ENCODE assay signal across 26 mouse cellular contexts in genomic region chr9:106119075-106119474, GRCm38 (mm10). TPM values are rescaled to one million over a fixed set of nuclear protein-coding genes. Genes with fewer than 3 reads are reported as not detected.
DNase-seq lines count a peak whose midpoint lies in the region; ATAC-seq and TF ChIP-seq lines count a peak whose summit lies in the region.
"Had no signal": no experiment of that assay in that cellular context is flagged by ENCODE, and none has a peak within 500 bp of the region (broad histone marks: within the 10 kb centered on the region; RNA-seq: fewer than 3 reads in every experiment).

No protein-coding gene starts in this region.

- no peak overlapping the region for H3K4me2 ChIP-seq in forebrain, embryonic 13.5 days
- H3K4me2 ChIP-seq in midbrain, embryonic 11.5 days: no peak overlapping the region
- H3K4me2 ChIP-seq: embryonic facial prominence, embryonic 13.5 days; forebrain, embryonic 15.5 days; heart, embryonic 11.5 days; heart, embryonic 15.5 days; hindbrain, embryonic 13.5 days; intestine, embryonic 15.5 days had no signal

- ATAC-seq in forebrain, embryonic 13.5 days: no peak
- ATAC-seq in midbrain, embryonic 11.5 days (ENCODE audit: low FRiP score): no peak
- ATAC-seq: forebrain, embryonic 15.5 days; hindbrain, embryonic 16.5 days; intestine, embryonic 15.5 days had no signal

- peaks cover 45% of the 10 kb centered on the region for H3K4me1 ChIP-seq in forebrain, embryonic 10.5 days
- H3K4me1 ChIP-seq in forebrain, embryonic 13.5 days: peaks cover 17% of the 10 kb centered on the region; the same call in 1 of the 2 replicates
- peaks cover 55% of the 10 kb centered on the region for H3K4me1 ChIP-seq in midbrain, embryonic 10.5 days
- peaks cover 13% of the 10 kb centered on the region; the same call in 1 of the 2 replicates for H3K4me1 ChIP-seq in midbrain, embryonic 11.5 days (ENCODE audit: control insufficient read depth, insufficient read depth, low read length)
- peaks cover 7% of the 10 kb centered on the region for H3K4me1 ChIP-seq in testis, adult 2 months (ENCODE audit: control insufficient read depth, insufficient read depth, low read length)
- H3K4me1 ChIP-seq: heart, embryonic 15.5 days; intestine, embryonic 15.5 days had no signal

- WGBS in forebrain, embryonic 10.5 days: 79% methylated on average over 9 of the region's 9 CpGs
- WGBS in forebrain, embryonic 13.5 days: 53% methylated on average over 9 of the region's 9 CpGs
- WGBS in midbrain, embryonic 10.5 days: 81% methylated on average over 9 of the region's 9 CpGs
- WGBS in midbrain, embryonic 11.5 days: 61% methylated on average over 9 of the region's 9 CpGs

- DNase-seq in forebrain, embryonic 10.5 days (ENCODE audit: extremely low spot score, low spot score): no peak
- DNase-seq in midbrain, embryonic 10.5 days (ENCODE audit: low spot score): no peak
- no peak for DNase-seq in midbrain, embryonic 11.5 days (ENCODE audit: low spot score, missing footprints)
- no peak for DNase-seq in testis, postnatal 14 days (ENCODE audit: low spot score)
- DNase-seq: adrenal gland, postnatal 10 days; cerebellum, adult 11-12 months; cerebellum, adult 8-10 months; cerebellum, postnatal 10 days; cerebellum, postnatal 36 days; embryo, embryonic 11 days; gastrocnemius, postnatal 10 days; gastrocnemius, postnatal 36 days; heart, postnatal 10 days; heart, postnatal 36 days had no signal

- H3K27me3 ChIP-seq in forebrain, embryonic 10.5 days (ENCODE audit: poor library complexity, severe bottlenecking): no peaks in the 10 kb centered on the region
- H3K27me3 ChIP-seq in forebrain, embryonic 13.5 days: no peaks in the 10 kb centered on the region
- H3K27me3 ChIP-seq in midbrain, embryonic 10.5 days (ENCODE audit: low read depth, poor library complexity, severe bottlenecking): no peaks in the 10 kb centered on the region
- H3K27me3 ChIP-seq in midbrain, embryonic 11.5 days (ENCODE audit: control insufficient read depth, insufficient read depth, low read length): no peaks in the 10 kb centered on the region
- H3K27me3 ChIP-seq in testis, adult 2 months (ENCODE audit: control insufficient read depth, insufficient read depth, low read length): no peaks in the 10 kb centered on the region
- H3K27me3 ChIP-seq: forebrain, embryonic 15.5 days; hindbrain, embryonic 13.5 days; intestine, embryonic 15.5 days had no signal

- TF ChIP-seq POLR2A in testis, adult 2 months (IDR thresholded peaks at IDR 0.05; ENCODE audit: control insufficient read depth, low read depth, low read length): no peak

- H3K27ac ChIP-seq in forebrain, embryonic 10.5 days: peak overlapping the region; percentile 53; the same call in 1 of the 2 replicates
- H3K27ac ChIP-seq in forebrain, embryonic 13.5 days: no peak overlapping the region
- 0 out of 2 replicates have a peak overlapping the region, but pooled peaks have one; percentile 53 for H3K27ac ChIP-seq in midbrain, embryonic 10.5 days (replicated peaks)
- H3K27ac ChIP-seq in midbrain, embryonic 11.5 days (ENCODE audit: low read depth, low read length): no peak overlapping the region
- no peak overlapping the region for H3K27ac ChIP-seq in testis, adult 2 months (ENCODE audit: control insufficient read depth, insufficient read depth, low read depth, low read length)
- H3K27ac ChIP-seq: embryonic facial prominence, embryonic 10.5 days; embryonic facial prominence, embryonic 13.5 days; forebrain, embryonic 15.5 days; heart, embryonic 15.5 days; hindbrain, embryonic 10.5 days; hindbrain, embryonic 13.5 days; intestine, embryonic 15.5 days had no signal

- H3K9ac ChIP-seq in forebrain, embryonic 13.5 days: no peak overlapping the region
- no peak overlapping the region for H3K9ac ChIP-seq in midbrain, embryonic 11.5 days (ENCODE audit: low read length)
- H3K9ac ChIP-seq: embryonic facial prominence, embryonic 13.5 days; forebrain, embryonic 15.5 days; heart, embryonic 15.5 days; hindbrain, embryonic 13.5 days; intestine, embryonic 15.5 days had no signal

- no peak for TF ChIP-seq CTCF in testis, adult 2 months (IDR thresholded peaks at IDR 0.05; ENCODE audit: control insufficient read depth, insufficient read depth, insufficient replicate concordance, low read depth, low read length)

- H3K36me3 ChIP-seq in forebrain, embryonic 10.5 days (replicated peaks): no peaks in the 10 kb centered on the region
- no peaks in the 10 kb centered on the region for H3K36me3 ChIP-seq in forebrain, embryonic 13.5 days (ENCODE audit: poor library complexity, severe bottlenecking)
- H3K36me3 ChIP-seq in midbrain, embryonic 10.5 days: no peaks in the 10 kb centered on the region
- no peaks in the 10 kb centered on the region for H3K36me3 ChIP-seq in midbrain, embryonic 11.5 days (ENCODE audit: control insufficient read depth, insufficient read depth, low read length)
- H3K36me3 ChIP-seq in testis, adult 2 months (ENCODE audit: control insufficient read depth, insufficient read depth, low read length): no peaks in the 10 kb centered on the region
- H3K36me3 ChIP-seq: embryonic facial prominence, embryonic 10.5 days; embryonic facial prominence, embryonic 13.5 days; forebrain, embryonic 15.5 days; heart, embryonic 15.5 days; hindbrain, embryonic 10.5 days; hindbrain, embryonic 13.5 days; intestine, embryonic 15.5 days had no signal

- H3K9me3 ChIP-seq in forebrain, embryonic 10.5 days: no peaks in the 10 kb centered on the region
- H3K9me3 ChIP-seq in forebrain, embryonic 13.5 days (replicated peaks): no peaks in the 10 kb centered on the region
- no peaks in the 10 kb centered on the region for H3K9me3 ChIP-seq in midbrain, embryonic 10.5 days (replicated peaks)
- no peaks in the 10 kb centered on the region for H3K9me3 ChIP-seq in midbrain, embryonic 11.5 days (ENCODE audit: control insufficient read depth, low read length)
- H3K9me3 ChIP-seq: embryonic facial prominence, embryonic 10.5 days; embryonic facial prominence, embryonic 13.5 days; forebrain, embryonic 15.5 days; heart, embryonic 15.5 days; hindbrain, embryonic 13.5 days; intestine, embryonic 15.5 days had no signal

- H3K4me3 ChIP-seq in forebrain, embryonic 10.5 days: no peak overlapping the region
- no peak overlapping the region for H3K4me3 ChIP-seq in forebrain, embryonic 13.5 days
- H3K4me3 ChIP-seq in midbrain, embryonic 10.5 days: no peak overlapping the region
- H3K4me3 ChIP-seq in midbrain, embryonic 11.5 days (ENCODE audit: low read depth, low read length): no peak overlapping the region
- peak overlapping the region; percentile 59; the same call in 1 of the 2 replicates for H3K4me3 ChIP-seq in testis, adult 2 months (ENCODE audit: control insufficient read depth, low read depth, low read length)
- H3K4me3 ChIP-seq: embryonic facial prominence, embryonic 10.5 days; embryonic facial prominence, embryonic 13.5 days; erythroblast, embryonic 14.5 days; forebrain, embryonic 15.5 days; heart, embryonic 15.5 days; hindbrain, embryonic 10.5 days; hindbrain, embryonic 13.5 days; intestine, embryonic 15.5 days had no signal

RNA-seq across cellular contexts. Expression of gene Col6a4, which starts 22.5 kb away (rescaled TPM):
- polyA plus RNA-seq in forebrain, embryonic 10.5 days (2016; fragmentation: Nextera tagmentation; extraction: Ambion mirVana): 0.20 TPM in 1 of 2 replicates, not detected in the other
- 0.49 and 0.50 TPM in 2 replicates for polyA plus RNA-seq in forebrain, embryonic 13.5 days (2015; fragmentation: Nextera tagmentation; extraction: Ambion mirVana)
- polyA plus RNA-seq in midbrain, embryonic 10.5 days (2016; fragmentation: Nextera tagmentation; extraction: Ambion mirVana): 0.06 and 0.10 TPM in 2 replicates
- 0.11 TPM in 1 of 2 replicates, not detected in the other for polyA plus RNA-seq in midbrain, embryonic 11.5 days (2014; fragmentation: Nextera tagmentation; extraction: Ambion mirVana)
- polyA plus RNA-seq in testis, adult 2 months (2012; rRNA removed): 17.3 and 20.2 TPM in 2 replicates
- polyA plus RNA-seq: erythroblast, embryonic 14.5 days had no signal

RNA-seq across cellular contexts. Expression of gene Glyctk, which starts 38.9 kb away (rescaled TPM):
- polyA plus RNA-seq in forebrain, embryonic 10.5 days (2016; fragmentation: Nextera tagmentation; extraction: Ambion mirVana): 6.8 and 8.0 TPM in 2 replicates
- 6.4 and 7.9 TPM in 2 replicates for polyA plus RNA-seq in forebrain, embryonic 13.5 days (2015; fragmentation: Nextera tagmentation; extraction: Ambion mirVana)
- 5.0 and 8.4 TPM in 2 replicates for polyA plus RNA-seq in midbrain, embryonic 10.5 days (2016; fragmentation: Nextera tagmentation; extraction: Ambion mirVana)
- 5.6 and 6.3 TPM in 2 replicates for polyA plus RNA-seq in midbrain, embryonic 11.5 days (2014; fragmentation: Nextera tagmentation; extraction: Ambion mirVana)
- polyA plus RNA-seq in testis, adult 2 months (2012; rRNA removed): 16.2 and 17.6 TPM in 2 replicates

RNA-seq across cellular contexts. Expression of gene Wdr82, which starts 51.7 kb away (rescaled TPM):
- 28.3 and 30.2 TPM in 2 replicates for polyA plus RNA-seq in forebrain, embryonic 10.5 days (2016; fragmentation: Nextera tagmentation; extraction: Ambion mirVana)
- polyA plus RNA-seq in forebrain, embryonic 13.5 days (2015; fragmentation: Nextera tagmentation; extraction: Ambion mirVana): 33.8 and 40.1 TPM in 2 replicates
- polyA plus RNA-seq in midbrain, embryonic 10.5 days (2016; fragmentation: Nextera tagmentation; extraction: Ambion mirVana): 23.4 and 29.3 TPM in 2 replicates
- polyA plus RNA-seq in midbrain, embryonic 11.5 days (2014; fragmentation: Nextera tagmentation; extraction: Ambion mirVana): 30.2 and 32.6 TPM in 2 replicates
- polyA plus RNA-seq in testis, adult 2 months (2012; rRNA removed): 21.3 and 25.2 TPM in 2 replicates

Comparison
In these comparisons a context has a peak if more than half of its experiments do, and no peak if none do; other contexts are left out.
1. H3K27ac ChIP-seq: peak in forebrain, embryonic 10.5 days (single experiment) and midbrain, embryonic 10.5 days (single experiment); none in forebrain, embryonic 13.5 days (single experiment), midbrain, embryonic 11.5 days (single experiment) and testis, adult 2 months (single experiment).
2. RNA of gene Col6a4, which starts 22.5 kb away (polyA plus RNA-seq): 17.3 to 20.2 TPM in testis, adult 2 months; 0.49 to 0.50 TPM in forebrain, embryonic 13.5 days, 0.20 TPM in forebrain, embryonic 10.5 days, 0.11 TPM in midbrain, embryonic 11.5 days and 0.06 to 0.10 TPM in midbrain, embryonic 10.5 days; every median in the first group is over 10 times any median in the second.